Mouse (Mus musculus): ENCODE data around the gene Slc1a7. TPM values are rescaled to one million over a fixed set of nuclear protein-coding genes. Genes with fewer than 3 reads are reported as not detected.

Slc1a7 gene
- polyA plus RNA-seq, 1 experiment: 0.05 TPM

- H3K27ac ChIP-seq (ENCODE audit: insufficient read depth, low read length): no peak overlapping the region
- WGBS: 83% methylated on average over 8 of the region's 8 CpGs
- H3K36me3 ChIP-seq (ENCODE audit: control insufficient read depth, insufficient read depth, low read length): no peaks in the 10 kb centered on the region
- TF ChIP-seq POLR2A (IDR thresholded peaks at IDR 0.05; ENCODE audit: low read depth, low read length) (no peak), CTCF (IDR thresholded peaks at IDR 0.05; ENCODE audit: extremely low read depth, insufficient read depth, insufficient read length, insufficient replicate concordance) (no peak)
- H3K27me3 ChIP-seq (ENCODE audit: control insufficient read depth, insufficient read depth, low read length): no peaks in the 10 kb centered on the region
- H3K4me3 ChIP-seq (ENCODE audit: extremely low read depth, insufficient read depth, insufficient read length): no peak overlapping the region
- no peak for DNase-seq (ENCODE audit: low read depth in 1 of 2, low spot score in 2 of 2)
- H3K4me1 ChIP-seq (ENCODE audit: control insufficient read depth, insufficient read depth, insufficient read length): no peaks in the 10 kb centered on the region; the same call in 1 of the 2 replicates
Observed at GRCm38 (mm10) chr4:108037027-108037426, 68.9 kb downstream of the Slc1a7 start.

GRCm38 (mm10) chr4:108045136-108046107, 77.3 kb downstream of the Slc1a7 start:
- DNase-seq (ENCODE audit: low read depth in 1 of 2, low spot score in 2 of 2): no peak
- Histone ChIP-seq H3K27ac (ENCODE audit: insufficient read depth, low read length) (no peak overlapping the region), H3K27me3 (ENCODE audit: control insufficient read depth, insufficient read depth, low read length) (no peaks in the 10 kb centered on the region), H3K36me3 (ENCODE audit: control insufficient read depth, insufficient read depth, low read length) (peaks cover 21% of the 10 kb centered on the region), H3K4me1 (ENCODE audit: control insufficient read depth, insufficient read depth, insufficient read length) (no peaks in the 10 kb centered on the region), H3K4me3 (ENCODE audit: extremely low read depth, insufficient read depth, insufficient read length) (no peak overlapping the region)
- TF ChIP-seq CTCF (IDR thresholded peaks at IDR 0.05; ENCODE audit: extremely low read depth, insufficient read depth, insufficient read length, insufficient replicate concordance): no peak
- TF ChIP-seq POLR2A (IDR thresholded peaks at IDR 0.05; ENCODE audit: low read depth, low read length): no peak
- 92% methylated on average over 19 of the region's 19 CpGs for WGBS

GRCm38 (mm10) chr4:108046136-108046535, 78.0 kb downstream of the Slc1a7 start:
- 97% methylated on average over 8 of the region's 8 CpGs for WGBS
- TF ChIP-seq POLR2A (IDR thresholded peaks at IDR 0.05; ENCODE audit: low read depth, low read length) (no peak), CTCF (IDR thresholded peaks at IDR 0.05; ENCODE audit: extremely low read depth, insufficient read depth, insufficient read length, insufficient replicate concordance) (no peak)
- Histone ChIP-seq H3K27me3 (ENCODE audit: control insufficient read depth, insufficient read depth, low read length) (no peaks in the 10 kb centered on the region), H3K4me3 (ENCODE audit: extremely low read depth, insufficient read depth, insufficient read length) (no peak overlapping the region), H3K27ac (ENCODE audit: insufficient read depth, low read length) (no peak overlapping the region), H3K36me3 (ENCODE audit: control insufficient read depth, insufficient read depth, low read length) (peaks cover 24% of the 10 kb centered on the region), H3K4me1 (ENCODE audit: control insufficient read depth, insufficient read depth, insufficient read length) (no peaks in the 10 kb centered on the region)
- no peak for DNase-seq (ENCODE audit: low read depth in 1 of 2, low spot score in 2 of 2)

- Histone ChIP-seq H3K27ac (ENCODE audit: insufficient read depth, low read length) (no peak overlapping the region), H3K4me3 (ENCODE audit: extremely low read depth, insufficient read depth, insufficient read length) (no peak overlapping the region), H3K27me3 (ENCODE audit: control insufficient read depth, insufficient read depth, low read length) (no peaks in the 10 kb centered on the region), H3K36me3 (ENCODE audit: control insufficient read depth, insufficient read depth, low read length) (peaks cover 26% of the 10 kb centered on the region), H3K4me1 (ENCODE audit: control insufficient read depth, insufficient read depth, insufficient read length) (no peaks in the 10 kb centered on the region)
- WGBS: 91% methylated on average over 10 of the region's 10 CpGs
- TF ChIP-seq CTCF (IDR thresholded peaks at IDR 0.05; ENCODE audit: extremely low read depth, insufficient read depth, insufficient read length, insufficient replicate concordance) (no peak), POLR2A (IDR thresholded peaks at IDR 0.05; ENCODE audit: low read depth, low read length) (no peak)
- DNase-seq (ENCODE audit: low read depth in 1 of 2, low spot score in 2 of 2): no peak
Observed at GRCm38 (mm10) chr4:108051687-108052274, 83.6 kb downstream of the Slc1a7 start.

- no peak overlapping the region for H3K4me3 ChIP-seq (ENCODE audit: extremely low read depth, insufficient read depth, insufficient read length)
- peaks cover 20% of the 10 kb centered on the region for H3K36me3 ChIP-seq (ENCODE audit: control insufficient read depth, insufficient read depth, low read length)
- H3K27ac ChIP-seq (ENCODE audit: insufficient read depth, low read length): no peak overlapping the region
- 92% methylated on average over 8 of the region's 8 CpGs for WGBS
- DNase-seq (ENCODE audit: low read depth in 1 of 2, low spot score in 2 of 2): no peak
- TF ChIP-seq CTCF (IDR thresholded peaks at IDR 0.05; ENCODE audit: extremely low read depth, insufficient read depth, insufficient read length, insufficient replicate concordance) (no peak), POLR2A (IDR thresholded peaks at IDR 0.05; ENCODE audit: low read depth, low read length) (no peak)
- H3K4me1 ChIP-seq (ENCODE audit: control insufficient read depth, insufficient read depth, insufficient read length): no peaks in the 10 kb centered on the region
- H3K27me3 ChIP-seq (ENCODE audit: control insufficient read depth, insufficient read depth, low read length): no peaks in the 10 kb centered on the region
Observed at GRCm38 (mm10) chr4:108052673-108053072, 84.5 kb downstream of the Slc1a7 start.

- TF ChIP-seq CTCF (IDR thresholded peaks at IDR 0.05; ENCODE audit: extremely low read depth, insufficient read depth, insufficient read length, insufficient replicate concordance) (no peak), POLR2A (IDR thresholded peaks at IDR 0.05; ENCODE audit: low read depth, low read length) (no peak)
- Histone ChIP-seq H3K27ac (ENCODE audit: insufficient read depth, low read length) (no peak overlapping the region), H3K4me3 (ENCODE audit: extremely low read depth, insufficient read depth, insufficient read length) (no peak overlapping the region), H3K27me3 (ENCODE audit: control insufficient read depth, insufficient read depth, low read length) (no peaks in the 10 kb centered on the region), H3K4me1 (ENCODE audit: control insufficient read depth, insufficient read depth, insufficient read length) (no peaks in the 10 kb centered on the region), H3K36me3 (ENCODE audit: control insufficient read depth, insufficient read depth, low read length) (peaks cover 24% of the 10 kb centered on the region)
- 94% methylated on average over 10 of the region's 10 CpGs for WGBS
- no peak for DNase-seq (ENCODE audit: low read depth in 1 of 2, low spot score in 2 of 2)
Observed at GRCm38 (mm10) chr4:108055873-108056272, 87.7 kb downstream of the Slc1a7 start.

Data from spleen, adult 2 months (tissue).